Mouse (Mus musculus) adrenal gland, adult 18-20 months (tissue): ENCODE measurements around the gene Dapk3. TPM values are rescaled to one million over a fixed set of nuclear protein-coding genes. Genes with fewer than 3 reads are reported as not detected.
"Not testable (repeated sequence)": the region's sequence is repeated elsewhere in the genome, so short reads cannot be mapped to it uniquely, and the experiment has no call there.

Experiments used
- DNase-seq, 2 experiments: peaks; one replicate each; pipeline ENCODE4 v3.0.0; 2021 to 2022; ENCODE audit warnings: low spot score in 2 of 2
- total RNA-seq, 2 experiments: library from RNA; stranded (reverse); gene quantifications; 1 replicate in 1 of 2; 2 replicates in 1 of 2; pipeline ENCODE4 v1.2.3; 2021

The Dapk3 gene
- total RNA-seq, 2 experiments from 2014 or later, result 63.4 to 74.2 TPM

DNA sequence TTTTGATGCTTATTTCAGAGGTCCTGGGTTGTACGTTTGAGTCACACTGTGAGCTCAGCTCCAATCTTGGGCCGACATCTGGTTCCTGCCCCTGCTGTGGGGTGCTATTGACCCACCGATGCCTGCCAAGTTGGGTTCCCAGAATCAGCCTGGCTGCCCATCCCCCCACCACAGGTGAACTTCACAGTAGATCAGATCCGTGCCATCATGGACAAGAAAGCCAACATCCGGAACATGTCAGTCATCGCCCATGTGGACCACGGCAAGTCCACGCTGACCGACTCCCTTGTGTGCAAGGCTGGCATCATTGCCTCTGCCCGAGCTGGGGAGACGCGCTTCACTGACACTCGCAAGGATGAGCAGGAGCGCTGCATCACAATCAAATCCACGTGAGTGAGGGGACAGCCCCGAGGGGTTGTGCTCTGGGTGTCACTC is 5.3 kb upstream of the Dapk3 start:
- DNase-seq, result no peak

DNA sequence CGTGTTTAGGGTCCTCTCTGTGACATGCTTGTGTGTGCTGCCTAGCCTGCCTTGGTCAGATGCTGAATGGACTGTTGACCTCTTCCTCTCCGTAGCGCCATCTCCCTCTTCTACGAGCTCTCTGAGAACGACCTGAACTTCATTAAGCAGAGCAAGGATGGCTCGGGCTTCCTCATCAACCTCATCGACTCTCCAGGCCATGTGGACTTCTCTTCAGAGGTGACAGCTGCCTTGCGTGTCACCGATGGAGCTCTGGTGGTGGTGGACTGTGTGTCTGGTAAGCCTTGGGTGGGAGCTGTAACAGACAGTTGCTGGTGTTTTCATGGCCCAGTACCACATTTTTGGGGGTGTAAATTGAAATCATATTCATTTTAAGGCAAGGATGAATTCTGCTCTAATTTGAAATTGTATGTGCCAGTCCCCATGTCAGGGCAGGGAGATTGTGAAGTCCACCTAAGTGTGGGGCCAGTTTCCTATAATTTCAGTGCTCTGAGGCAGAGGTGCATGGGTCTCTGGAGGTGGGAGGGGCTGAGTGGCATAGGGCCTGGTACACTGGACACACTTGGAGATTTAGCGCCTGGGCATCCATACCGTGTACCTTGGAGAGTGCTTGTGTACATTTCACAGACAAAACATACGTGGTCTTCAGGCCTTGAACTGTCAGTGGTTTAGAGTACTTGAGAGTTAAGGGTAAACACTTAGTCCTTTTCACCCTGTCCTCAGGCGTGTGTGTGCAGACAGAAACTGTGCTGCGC is 4.7 kb upstream of the Dapk3 start:
- DNase-seq, result no peak

DNA sequence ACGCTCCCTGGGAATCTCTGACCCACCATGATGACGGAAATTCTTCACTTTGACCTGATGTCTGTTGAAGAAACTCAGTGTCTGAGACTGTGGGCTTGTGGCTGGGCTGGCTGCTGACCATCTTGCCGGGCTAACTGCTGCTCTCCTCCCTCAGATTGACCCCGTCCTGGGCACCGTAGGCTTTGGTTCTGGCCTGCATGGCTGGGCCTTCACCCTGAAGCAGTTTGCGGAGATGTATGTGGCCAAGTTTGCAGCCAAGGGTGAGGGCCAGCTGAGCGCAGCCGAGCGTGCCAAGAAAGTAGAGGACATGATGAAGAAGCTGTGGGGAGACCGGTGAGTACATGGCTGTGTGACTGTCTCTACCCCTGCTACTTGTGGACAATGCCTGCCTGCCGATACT is 3.9 kb upstream of the Dapk3 start:
- no peak for DNase-seq

- DNase-seq, result no peak
Observed at GRCm38 (mm10) chr10:81179451-81180342, 3.1 kb upstream of the Dapk3 start.

- no peak for DNase-seq
Observed at GRCm38 (mm10) chr10:81180946-81181345, 1.9 kb upstream of the Dapk3 start.

DNA sequence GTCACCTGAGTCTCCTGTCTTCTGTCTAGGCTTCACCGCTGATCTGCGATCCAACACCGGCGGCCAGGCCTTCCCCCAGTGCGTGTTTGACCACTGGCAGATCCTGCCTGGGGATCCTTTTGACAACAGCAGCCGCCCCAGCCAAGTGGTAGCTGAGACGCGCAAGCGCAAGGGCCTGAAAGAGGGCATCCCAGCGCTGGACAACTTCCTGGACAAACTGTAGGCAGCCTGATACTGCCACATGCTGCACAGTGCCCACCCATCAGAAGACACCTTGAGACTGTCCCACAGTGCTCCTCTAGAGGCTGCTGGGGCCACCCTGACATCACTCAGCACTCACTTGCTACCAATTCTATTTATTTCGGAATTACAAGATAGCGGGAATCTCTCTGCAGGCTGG is 945 bp upstream of the Dapk3 start:
- DNase-seq, result not testable (repeated sequence)

GRCm38 (mm10) chr10:81183805-81184204 is 1.0 kb downstream of the Dapk3 start, which contains the start of gene 4930442H23Rik:
Gene 4930442H23Rik, minus strand, starts transcription at chr10:81183849.
- no peak for DNase-seq

DNA sequence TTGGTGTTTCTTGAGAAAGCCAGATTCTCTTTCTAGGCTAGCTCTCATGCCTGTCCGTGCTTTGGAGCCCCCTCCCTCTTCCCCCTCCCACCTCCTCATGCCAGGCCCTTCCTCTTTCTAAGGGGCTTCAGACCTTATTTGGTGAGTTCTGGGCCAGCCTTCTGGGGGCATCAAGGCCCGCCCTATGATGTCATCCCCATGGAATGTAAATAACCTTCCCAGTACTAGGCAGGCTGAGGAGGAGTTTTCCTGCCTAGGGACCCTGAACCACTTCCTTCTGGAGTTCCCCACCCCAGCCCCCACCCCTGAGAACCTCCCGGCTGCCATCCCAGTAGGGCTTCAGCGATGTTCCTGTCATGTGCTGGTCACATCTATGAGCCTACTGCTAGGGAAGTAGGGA is 2.0 kb downstream of the Dapk3 start:
- no peak for DNase-seq

DNA sequence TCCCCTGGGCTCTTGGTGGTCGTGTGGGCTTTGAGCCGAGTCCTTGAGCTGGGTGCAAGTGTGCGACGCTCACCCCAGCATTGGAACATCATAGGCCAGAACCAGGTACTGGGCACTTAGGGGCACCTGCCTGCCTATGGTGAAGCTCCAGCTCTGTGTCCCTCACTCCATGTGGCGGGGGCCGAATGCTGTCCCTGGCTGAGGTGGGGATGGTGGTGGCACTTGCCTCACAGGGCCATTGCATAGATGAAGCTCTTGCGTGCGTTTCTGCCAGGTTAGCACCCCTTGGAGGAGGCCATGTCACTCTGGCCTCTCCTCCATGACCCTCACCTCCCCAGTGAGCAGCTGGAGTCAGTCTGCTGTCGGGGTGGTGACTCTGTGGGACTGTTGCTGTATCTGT is 4.4 kb downstream of the Dapk3 start:
- no peak for DNase-seq

GRCm38 (mm10) chr10:81189821-81190220 is 7.0 kb downstream of the Dapk3 start:
- no peak for DNase-seq

GRCm38 (mm10) chr10:81190236-81190911 is 7.6 kb downstream of the Dapk3 start:
- DNase-seq, result peak in 1 of 2 experiments; percentile 15

DNA sequence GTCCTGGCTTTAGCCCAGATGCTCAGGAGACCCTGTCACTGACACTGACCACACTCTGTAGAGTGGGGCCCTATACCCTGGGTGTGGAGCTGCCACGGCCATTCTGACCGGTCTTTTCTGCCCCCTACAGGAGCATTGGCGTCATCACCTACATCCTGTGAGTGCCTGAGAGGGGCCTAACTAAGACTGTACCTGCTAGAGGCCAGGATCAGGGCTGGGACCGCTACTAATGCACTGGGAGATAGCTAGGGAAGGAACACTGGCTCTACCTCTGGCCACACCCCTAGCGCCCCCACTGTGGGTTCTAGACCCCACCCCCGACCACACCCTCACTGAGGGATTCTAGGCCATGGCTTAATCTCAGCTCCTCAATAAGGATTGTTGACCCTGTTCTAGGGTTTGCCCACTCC is 8.1 kb downstream of the Dapk3 start:
- DNase-seq, result no peak

- no peak for DNase-seq
Observed at GRCm38 (mm10) chr10:81191342-81191982, 8.7 kb downstream of the Dapk3 start.

DNA sequence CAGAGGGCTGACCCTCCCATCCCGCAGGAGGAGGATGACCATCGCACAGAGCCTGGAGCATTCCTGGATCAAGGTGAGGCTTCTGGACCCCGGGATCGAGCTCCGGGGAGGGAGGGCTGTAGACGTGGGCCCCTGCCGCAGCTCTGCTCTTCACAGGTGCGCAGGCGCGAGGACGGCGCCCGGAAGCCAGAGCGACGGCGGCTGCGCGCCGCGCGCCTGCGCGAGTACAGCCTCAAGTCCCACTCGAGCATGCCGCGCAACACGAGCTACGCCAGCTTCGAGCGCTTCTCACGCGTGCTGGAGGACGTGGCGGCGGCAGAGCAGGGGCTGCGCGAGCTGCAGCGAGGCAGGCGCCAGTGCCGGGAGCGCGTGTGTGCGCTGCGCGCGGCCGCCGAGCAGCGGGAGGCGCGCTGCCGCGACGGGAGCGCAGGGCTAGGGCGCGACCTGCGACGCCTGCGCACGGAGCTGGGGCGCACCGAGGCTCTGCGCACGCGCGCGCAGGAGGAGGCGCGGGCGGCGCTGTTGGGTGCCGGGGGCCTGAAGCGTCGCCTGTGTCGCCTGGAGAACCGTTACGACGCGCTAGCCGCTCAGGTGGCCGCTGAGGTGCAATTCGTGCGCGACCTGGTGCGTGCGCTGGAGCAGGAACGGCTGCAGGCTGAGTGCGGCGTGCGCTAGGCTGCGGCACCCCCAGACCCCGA is 9.6 kb downstream of the Dapk3 start:
- DNase-seq, result peak; percentile 78 to 80

GRCm38 (mm10) chr10:81192968-81193501 is 10.2 kb downstream of the Dapk3 start:
- DNase-seq, result no peak

- no peak for DNase-seq
Observed at GRCm38 (mm10) chr10:81193991-81194774, 11.4 kb downstream of the Dapk3 start.

- DNase-seq, result no peak
Observed at GRCm38 (mm10) chr10:81195300-81195699, 12.5 kb downstream of the Dapk3 start.

GRCm38 (mm10) chr10:81196470-81197065 is 13.8 kb downstream of the Dapk3 start:
- no peak for DNase-seq

GRCm38 (mm10) chr10:81197305-81197704 is 14.5 kb downstream of the Dapk3 start:
- no peak for DNase-seq
